Mouse (Mus musculus) forebrain, postnatal 0 days (tissue): ENCODE results near the gene Daam1. TPM values are rescaled to one million over a fixed set of nuclear protein-coding genes. Genes with fewer than 3 reads are reported as not detected.

Experiments
- ATAC-seq: fragments of 200-750 bp; cut with Nextera tagmentation; 2 replicates; pipeline ENCODE4 v1.8.0; 2017; ENCODE audit warnings: mild to moderate bottlenecking, moderate library complexity
- DNase-seq: peaks from one replicate; pipeline ENCODE4 v3.0.0-alpha.2; 2015
- H3K27ac ChIP-seq: fragments of 300-500 bp; sonication (generic); 2 replicates; pipeline ENCODE4 v1.5.1; 2014; ENCODE audit warnings: low read depth, mild to moderate bottlenecking, antibody characterized with exemption, low read length, moderate library complexity, mixed read lengths
- H3K27me3 ChIP-seq: fragments of 300-500 bp; sonication (generic); 2 replicates; pipeline ENCODE4 v1.6.1; 2014; ENCODE audit warnings: mild to moderate bottlenecking, low read length, mixed read lengths; ENCODE audit not compliant: insufficient read depth
- H3K36me3 ChIP-seq: fragments of 300-500 bp; sonication (generic); 2 replicates; pipeline ENCODE4 v1.6.1; 2014; ENCODE audit warnings: mild to moderate bottlenecking, moderate library complexity; ENCODE audit not compliant: insufficient read depth
- H3K4me1 ChIP-seq: fragments of 300-500 bp; sonication (generic); 2 replicates; pipeline ENCODE4 v1.6.1; 2014; ENCODE audit warnings: antibody characterized with exemption; ENCODE audit not compliant: insufficient read depth
- H3K4me2 ChIP-seq: fragments of 300-500 bp; sonication (generic); 2 replicates; pipeline ENCODE4 v1.6.1; 2014; ENCODE audit warnings: low read depth, mild to moderate bottlenecking, moderate library complexity
- H3K4me3 ChIP-seq: fragments of 300-500 bp; sonication (generic); 2 replicates; pipeline ENCODE4 v1.5.1; 2014; ENCODE audit warnings: low read depth, low read length, mixed read lengths
- H3K9ac ChIP-seq: fragments of 300-500 bp; sonication (generic); 2 replicates; pipeline ENCODE4 v1.6.1; 2014; ENCODE audit warnings: mild to moderate bottlenecking
- H3K9me3 ChIP-seq: fragments of 300-500 bp; sonication (generic); 2 replicates; pipeline ENCODE4 v1.6.1; 2016; ENCODE audit warnings: low read length
- CTCF ChIP-seq: sonication (generic); IDR thresholded peaks from 2 replicates; pipeline ENCODE4 v1.5.1; 2016; ENCODE audit warnings: antibody characterized with exemption, control low read depth, low read depth
- WGBS: fragments of 180-500 bp; shearing (Covaris S2); extraction: QIAGEN DNeasy Blood & Tissue Kit; methylation state at CpG from one replicate; pipeline ENCODE4 v1.1.7; 2014; 5-methylcytosine and 5-hydroxymethylcytosine counted together
- polyA plus RNA-seq: library from polyadenylated mRNA; unstranded; fragments of >200 nt; fragmentation: Nextera tagmentation; extraction: Ambion mirVana; gene quantifications from 2 replicates; pipeline ENCODE4 v1.2.1, GENCODE M21; 2015
- total RNA-seq: library from RNA; depleted of rRNA; stranded (reverse); fragments of >200 nt; gene quantifications from 2 replicates; pipeline ENCODE4 v1.2.3, GENCODE M21; 2014

The Daam1 gene
- total and polyA plus RNA-seq, 2 experiments from 2014 or later: 25.2 to 93.6 TPM

DNA sequence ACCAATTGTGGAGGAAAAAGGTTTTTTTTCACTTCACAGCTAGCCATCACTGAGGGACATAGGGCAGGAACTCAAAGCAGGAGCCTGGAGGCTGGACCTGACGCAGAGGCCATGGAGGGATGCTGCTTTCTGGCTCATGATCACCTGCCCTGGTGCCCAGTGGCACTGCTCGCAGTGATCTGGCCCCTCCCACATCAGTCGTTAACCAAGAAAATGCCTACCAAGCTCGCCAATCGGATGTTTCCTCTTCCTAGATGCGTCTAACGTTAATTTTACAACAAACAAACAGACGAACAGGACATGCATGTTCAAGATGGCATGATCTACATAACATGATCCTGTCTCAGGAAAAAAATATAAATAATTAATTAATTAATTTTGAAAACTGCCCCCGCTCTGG lies 17.6 kb upstream of the Daam1 start:
- no peak overlapping the region for H3K9ac ChIP-seq
- ATAC-seq (no peak), DNase-seq (no peak)
- H3K27me3 ChIP-seq: no peaks in the 10 kb centered on the region
- H3K9me3 ChIP-seq: no peaks in the 10 kb centered on the region
- H3K36me3 ChIP-seq: no peaks in the 10 kb centered on the region
- no peak overlapping the region for H3K4me3 ChIP-seq
- no peak for TF ChIP-seq CTCF
- no peak overlapping the region for H3K4me2 ChIP-seq
- no peaks in the 10 kb centered on the region for H3K4me1 ChIP-seq
- WGBS: 87% methylated on average over 9 of the region's 9 CpGs
- H3K27ac ChIP-seq: no peak overlapping the region

- H3K27ac ChIP-seq: no peak overlapping the region
- H3K9ac ChIP-seq: no peak overlapping the region
- H3K9me3 ChIP-seq: no peaks in the 10 kb centered on the region
- H3K36me3 ChIP-seq: no peaks in the 10 kb centered on the region
- no peak overlapping the region for H3K4me3 ChIP-seq
- 48% methylated on average over 7 of the region's 7 CpGs for WGBS
- ATAC-seq (no peak), DNase-seq (no peak)
- no peak overlapping the region for H3K4me2 ChIP-seq
- H3K4me1 ChIP-seq: no peaks in the 10 kb centered on the region
- H3K27me3 ChIP-seq: no peaks in the 10 kb centered on the region
- TF ChIP-seq CTCF: no peak
These were observed 17.1 kb upstream of the Daam1 start for GRCm38 (mm10) chr12:71813761-71814160.

DNA sequence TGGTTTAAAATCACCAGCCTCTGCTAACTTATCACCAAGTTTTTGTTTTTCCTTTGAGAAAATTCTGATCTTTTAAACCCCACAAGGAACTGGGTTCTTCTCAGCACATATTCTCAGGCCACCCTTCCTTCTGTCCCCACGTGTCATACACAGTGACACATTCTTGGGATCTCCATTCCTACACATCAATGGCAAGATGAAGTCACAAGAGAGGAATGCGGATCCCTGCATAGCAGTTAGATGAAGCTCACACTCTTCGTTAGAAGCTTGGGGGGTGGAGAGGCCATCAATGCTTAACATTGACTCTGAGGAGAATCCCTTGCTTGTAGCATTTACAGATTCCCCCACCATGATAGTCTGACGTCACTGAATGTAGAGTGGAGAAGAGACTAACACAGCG lies 10.8 kb upstream of the Daam1 start:
- 77% methylated on average over 5 of the region's 5 CpGs for WGBS

DNA sequence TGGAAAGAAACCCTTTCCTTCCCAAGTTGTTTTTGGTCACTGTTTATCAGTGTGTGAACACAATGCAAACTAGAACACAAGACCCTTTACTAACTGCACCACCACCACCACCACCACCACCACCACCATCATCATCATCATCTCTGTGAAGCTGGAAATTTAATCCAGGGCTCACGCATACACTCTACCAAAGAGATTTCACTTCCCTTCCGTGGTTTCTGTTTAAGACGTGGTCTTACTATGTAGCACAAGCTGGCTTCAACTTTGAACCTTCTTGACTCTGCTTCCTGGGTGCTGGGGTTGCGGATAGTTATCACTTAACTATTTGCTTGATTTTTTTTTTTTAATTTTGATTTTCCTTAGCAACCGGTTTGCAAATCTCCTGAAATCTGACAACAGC lies 9.6 kb upstream of the Daam1 start:
- ATAC-seq (no peak), DNase-seq (no peak)
- no peak overlapping the region for H3K4me3 ChIP-seq
- H3K27me3 ChIP-seq: no peaks in the 10 kb centered on the region
- no peak overlapping the region for H3K9ac ChIP-seq
- TF ChIP-seq CTCF: no peak
- H3K9me3 ChIP-seq: no peaks in the 10 kb centered on the region
- H3K4me2 ChIP-seq: no peak overlapping the region
- 91% methylated on average over 5 of the region's 5 CpGs for WGBS
- H3K27ac ChIP-seq: no peak overlapping the region
- no peaks in the 10 kb centered on the region for H3K4me1 ChIP-seq
- H3K36me3 ChIP-seq: no peaks in the 10 kb centered on the region

More for the DNA sequence above, 10.8 kb upstream of the Daam1 start:
- ATAC-seq: no peak
- no peak for TF ChIP-seq CTCF
- Histone ChIP-seq H3K36me3 (no peaks in the 10 kb centered on the region), H3K4me3 (no peak overlapping the region), H3K9ac (no peak overlapping the region), H3K9me3 (no peaks in the 10 kb centered on the region), H3K27ac (no peak overlapping the region), H3K27me3 (no peaks in the 10 kb centered on the region), H3K4me1 (no peaks in the 10 kb centered on the region), H3K4me2 (no peak overlapping the region)
- DNase-seq: no peak

GRCm38 (mm10) chr12:71821743-71822142 lies 9.1 kb upstream of the Daam1 start:
- no peaks in the 10 kb centered on the region for H3K36me3 ChIP-seq
- ATAC-seq: peak; percentile 58; the same call in 1 of the 2 replicates
- no peaks in the 10 kb centered on the region for H3K9me3 ChIP-seq
- DNase-seq: peak; percentile 59
- H3K4me1 ChIP-seq: no peaks in the 10 kb centered on the region
- no peak overlapping the region for H3K9ac ChIP-seq
- H3K4me2 ChIP-seq: no peak overlapping the region
- H3K27ac ChIP-seq: no peak overlapping the region
- 62% methylated on average over 8 of the region's 8 CpGs for WGBS
- no peaks in the 10 kb centered on the region for H3K27me3 ChIP-seq
- no peak for TF ChIP-seq CTCF
- no peak overlapping the region for H3K4me3 ChIP-seq

GRCm38 (mm10) chr12:71824927-71825326 lies 6.0 kb upstream of the Daam1 start:
- no peak for TF ChIP-seq CTCF
- no peak overlapping the region for H3K4me3 ChIP-seq
- H3K4me1 ChIP-seq: no peaks in the 10 kb centered on the region
- 57% methylated on average over 6 of the region's 6 CpGs for WGBS
- no peaks in the 10 kb centered on the region for H3K9me3 ChIP-seq
- no peaks in the 10 kb centered on the region for H3K27me3 ChIP-seq
- no peak overlapping the region for H3K9ac ChIP-seq
- DNase-seq (no peak), ATAC-seq (no peak)
- no peak overlapping the region for H3K27ac ChIP-seq
- no peaks in the 10 kb centered on the region for H3K36me3 ChIP-seq
- H3K4me2 ChIP-seq: no peak overlapping the region

- no peak for DNase-seq
- Histone ChIP-seq H3K9me3 (no peaks in the 10 kb centered on the region), H3K36me3 (no peaks in the 10 kb centered on the region), H3K4me1 (peaks cover 24% of the 10 kb centered on the region), H3K4me3 (peak overlapping the region; percentile 84), H3K27me3 (no peaks in the 10 kb centered on the region), H3K9ac (peak overlapping the region; percentile 91), H3K4me2 (peak overlapping the region; percentile 51), H3K27ac (peak overlapping the region; percentile 11; the same call in 1 of the 2 replicates)
- no peak for ATAC-seq
- 16% methylated on average over 10 of the region's 10 CpGs for WGBS
- no peak for TF ChIP-seq CTCF
These were observed 739 bp upstream of the Daam1 start for GRCm38 (mm10) chr12:71830139-71830538.
